Mouse (Mus musculus): ENCODE results near the gene Slc5a3.

The Slc5a3 gene

GRCm38 (mm10) chr16:92120899-92121531 lies 62.9 kb downstream of the Slc5a3 start:
- in situ Hi-C loops (cut with MboI), result no loop called here

- in situ Hi-C loops (cut with MboI), result no loop called here
Measured at GRCm38 (mm10) chr16:92127226-92127625, 69.1 kb downstream of the Slc5a3 start.

- in situ Hi-C loops (cut with MboI), result no loop called here
Measured at GRCm38 (mm10) chr16:92127666-92128065, 69.5 kb downstream of the Slc5a3 start.

- in situ Hi-C loops (cut with MboI), result no loop called here
Measured at GRCm38 (mm10) chr16:92129843-92130242, 71.7 kb downstream of the Slc5a3 start.

GRCm38 (mm10) chr16:92132511-92132910 lies 74.4 kb downstream of the Slc5a3 start:
- in situ Hi-C loops (cut with MboI), result no loop called here

- in situ Hi-C loops (cut with MboI), result no loop called here
Measured at GRCm38 (mm10) chr16:92134148-92134764, 76.1 kb downstream of the Slc5a3 start.

GRCm38 (mm10) chr16:92136275-92136674 lies 78.2 kb downstream of the Slc5a3 start:
- in situ Hi-C loops (cut with MboI), result no loop called here
